Mouse (Mus musculus): ENCODE results near the gene Pknox2.

- TF ChIP-seq CTCF (IDR thresholded peaks at IDR 0.05; ENCODE audit: control insufficient read depth, insufficient read depth, insufficient read length) = no peak
- no peak for TF ChIP-seq MAX (IDR thresholded peaks at IDR 0.05)
- TF ChIP-seq USF1 (IDR thresholded peaks at IDR 0.05; ENCODE audit: low read depth) = no peak
- no peak for TF ChIP-seq FOSL1 (IDR thresholded peaks at IDR 0.05; ENCODE audit: insufficient read depth, low read length, poor library complexity, severe bottlenecking)
Measured at GRCm38 (mm10) chr9:36933813-36934493, 213.3 kb downstream of the Pknox2 start.

Measured in C2C12 (cell line).